In the genomic region with DNA sequence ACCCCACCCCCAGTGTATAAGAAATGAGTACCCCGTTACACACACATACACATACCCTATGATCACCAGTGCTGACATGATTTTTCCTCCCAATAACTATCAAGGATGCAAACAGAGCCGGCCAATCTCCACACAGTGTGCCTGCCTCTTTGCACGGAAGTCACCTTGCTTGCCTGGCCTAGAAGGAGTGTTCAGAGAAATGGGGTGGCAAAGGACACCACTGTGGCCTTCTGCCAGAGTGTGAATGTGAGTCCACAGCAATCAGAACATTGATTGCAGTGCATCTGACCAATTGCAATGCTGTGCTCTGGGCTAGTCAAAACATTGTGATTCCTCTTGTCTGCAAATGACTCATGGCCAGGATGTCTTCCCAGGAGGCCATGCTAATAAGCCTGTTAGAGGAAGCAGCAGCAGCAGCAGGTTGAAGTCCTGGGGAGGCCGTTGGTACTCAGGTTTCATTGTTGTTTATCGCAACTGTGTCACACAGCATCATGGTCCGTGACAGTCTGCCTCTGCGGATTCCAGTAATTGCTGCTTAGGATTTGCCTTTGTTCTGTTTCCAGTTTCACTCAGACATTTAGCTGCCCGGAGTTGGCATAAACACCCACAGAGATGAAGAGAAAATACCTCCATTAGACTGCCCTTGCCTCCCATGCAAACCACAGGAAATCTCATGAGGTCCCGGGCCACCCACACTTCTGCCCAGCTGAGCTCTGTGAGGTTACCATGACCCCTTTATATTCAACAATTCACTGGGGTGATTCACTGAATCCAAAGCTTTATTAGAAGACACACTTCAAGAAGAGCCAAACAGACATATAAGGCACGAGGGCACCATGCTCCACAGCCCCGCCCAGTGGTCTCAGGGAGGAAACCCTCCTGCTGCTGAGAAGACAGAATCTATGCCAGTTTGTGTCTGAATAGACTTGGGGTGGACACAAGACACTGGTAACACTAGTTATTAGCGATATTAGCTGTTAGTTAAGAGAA, we compare ENCODE assay signal across 8 mouse cellular contexts. TPM values are rescaled to one million over a fixed set of nuclear protein-coding genes. Genes with fewer than 3 reads are reported as not detected.
DNase-seq lines count a peak whose midpoint lies in the region; ATAC-seq and TF ChIP-seq lines count a peak whose summit lies in the region.

No protein-coding gene starts in this region.

- no peak overlapping the region for H3K4me3 ChIP-seq in kidney, postnatal 0 days (replicated peaks; ENCODE audit: low read depth, low read length)
- no peak overlapping the region for H3K4me3 ChIP-seq in kidney, embryonic 16.5 days (ENCODE audit: low read length)
- no peak overlapping the region for H3K4me3 ChIP-seq in hindbrain, embryonic 10.5 days

- 0 out of 2 replicates have a peak, but pooled peaks have one; percentile 19 for ATAC-seq in kidney, postnatal 0 days (replicated peaks; ENCODE audit: low FRiP score, low read depth)
- ATAC-seq in kidney, embryonic 16.5 days (ENCODE audit: low FRiP score, low TSS enrichment): no peak
- peak; percentile 85 for ATAC-seq in Patski
- ATAC-seq in cerebellum, adult (ENCODE audit: insufficient number of reproducible peaks, low FRiP score, low TSS enrichment): no peak

- no peaks in the 10 kb centered on the region for H3K9me3 ChIP-seq in kidney, postnatal 0 days (replicated peaks; ENCODE audit: low read length)
- peaks cover 3% of the 10 kb centered on the region; the same call in 1 of the 2 replicates for H3K9me3 ChIP-seq in kidney, embryonic 16.5 days (ENCODE audit: low read length)
- H3K9me3 ChIP-seq in hindbrain, embryonic 10.5 days: peaks cover 6% of the 10 kb centered on the region; the same call in 1 of the 2 replicates

- H3K27ac ChIP-seq in kidney, postnatal 0 days: no peak overlapping the region
- H3K27ac ChIP-seq in kidney, embryonic 16.5 days (ENCODE audit: low read length): no peak overlapping the region
- peak overlapping the region; percentile 5; the same call in 1 of the 2 replicates for H3K27ac ChIP-seq in hindbrain, embryonic 10.5 days

- TF ChIP-seq CTCF in kidney, postnatal 0 days (IDR thresholded peaks at IDR 0.05; ENCODE audit: low read depth): peak; percentile 43; the same call in 1 of the 2 replicates
- TF ChIP-seq CTCF in Patski (IDR thresholded peaks at IDR 0.05): peak; percentile 70

- 47% methylated on average over 12 of the region's 12 CpGs for WGBS in kidney, postnatal 0 days
- WGBS in kidney, embryonic 16.5 days: 52% methylated on average over 12 of the region's 12 CpGs
- WGBS in hindbrain, embryonic 10.5 days: 43% methylated on average over 12 of the region's 12 CpGs

- CTCF ChIA-PET in Patski (lab: Charles Lee): interaction anchor here (0.7 to 2.4 kb wide), 7 partner anchors 17 to 154 kb away, joined by 3 to 7 read pairs (median 4); no protein-coding TSS in a partner anchor

- no peak overlapping the region for H3K4me2 ChIP-seq in kidney, postnatal 0 days (ENCODE audit: low read length)
- H3K4me2 ChIP-seq in kidney, embryonic 16.5 days (replicated peaks; ENCODE audit: low read depth, low read length): no peak overlapping the region

- no peak for DNase-seq in kidney, postnatal 0 days (ENCODE audit: low spot score)
- DNase-seq in Patski (ENCODE audit: low read depth, low spot score): peak; percentile 99
- peak; percentile 31 for DNase-seq in hindbrain, embryonic 10.5 days (ENCODE audit: low spot score)
- DNase-seq in naive thymus-derived CD4-positive, alpha-beta T cell, adult 2 months (ENCODE audit: low read depth): peak; percentile 59
- no peak for DNase-seq in urinary bladder, postnatal 36 days (ENCODE audit: low spot score in 2 of 2)
- no peak for DNase-seq in layer of hippocampus, postnatal 36 days

- no peaks in the 10 kb centered on the region for H3K4me1 ChIP-seq in kidney, postnatal 0 days (replicated peaks; ENCODE audit: insufficient read depth, low read length)
- peaks cover 5% of the 10 kb centered on the region; the same call in 1 of the 2 replicates for H3K4me1 ChIP-seq in kidney, embryonic 16.5 days (ENCODE audit: insufficient read depth, low read length)
- H3K4me1 ChIP-seq in hindbrain, embryonic 10.5 days (replicated peaks): peaks cover 55% of the 10 kb centered on the region

- POLR2A ChIA-PET in Patski (lab: Charles Lee): interaction anchor here (1.0 kb wide), 1 partner anchor 18 kb away, joined by 3 read pairs; no protein-coding TSS in a partner anchor

- H3K27me3 ChIP-seq in kidney, postnatal 0 days (ENCODE audit: insufficient read depth, low read length): no peaks in the 10 kb centered on the region
- H3K27me3 ChIP-seq in kidney, embryonic 16.5 days (ENCODE audit: insufficient read depth, low read length): no peaks in the 10 kb centered on the region; the same call in 1 of the 2 replicates
- H3K27me3 ChIP-seq in Patski: no peaks in the 10 kb centered on the region
- peaks cover 4% of the 10 kb centered on the region; the same call in 1 of the 2 replicates for H3K27me3 ChIP-seq in hindbrain, embryonic 10.5 days (ENCODE audit: insufficient read depth, poor library complexity, severe bottlenecking)

- H3K36me3 ChIP-seq in kidney, postnatal 0 days (ENCODE audit: insufficient read depth, low read length): no peaks in the 10 kb centered on the region
- H3K36me3 ChIP-seq in kidney, embryonic 16.5 days (ENCODE audit: insufficient read depth, low read length): no peaks in the 10 kb centered on the region
- H3K36me3 ChIP-seq in hindbrain, embryonic 10.5 days: no peaks in the 10 kb centered on the region

- no peak overlapping the region for H3K9ac ChIP-seq in kidney, postnatal 0 days (ENCODE audit: low read depth, low read length)
- H3K9ac ChIP-seq in kidney, embryonic 16.5 days (replicated peaks; ENCODE audit: low read length): no peak overlapping the region

- in situ Hi-C loops in Patski (cut with MboI; ENCODE audit: low pct_unique_long_range_greater_than_20kb): no loop called here

RNA-seq across cellular contexts. Expression of a gene that starts 18.8 kb away (rescaled TPM):
- polyA plus RNA-seq in kidney, postnatal 0 days (2015; fragmentation: Nextera tagmentation; extraction: Ambion mirVana): 14.7 and 14.8 TPM in 2 replicates
- polyA plus RNA-seq in kidney, embryonic 16.5 days (2015; fragmentation: Nextera tagmentation; extraction: Ambion mirVana): 14.3 and 15.4 TPM in 2 replicates
- 7.5 TPM for polyA plus RNA-seq in Patski (2021)
- 10.2 and 11.6 TPM in 2 replicates for polyA plus RNA-seq in hindbrain, embryonic 10.5 days (2016; fragmentation: Nextera tagmentation; extraction: Ambion mirVana)
- total RNA-seq in layer of hippocampus, postnatal 36 days (2021): 10 to 100 TPM; 28.9 to 32.6 TPM

Comparison
In these comparisons a context has a peak if more than half of its experiments do, and no peak if none do; other contexts are left out.
1. ATAC-seq: peak in kidney, postnatal 0 days (single experiment) and Patski (single experiment); none in kidney, embryonic 16.5 days (single experiment) and cerebellum, adult (single experiment).
2. DNase-seq: peak in Patski (single experiment), hindbrain, embryonic 10.5 days (single experiment) and naive thymus-derived CD4-positive, alpha-beta T cell, adult 2 months (single experiment); none in kidney, postnatal 0 days (single experiment), urinary bladder, postnatal 36 days (0 of 2) and layer of hippocampus, postnatal 36 days (0 of 2).